Comparison of ENCODE assay signal across 8 mouse cellular contexts in genomic region chr2:164517485-164518221, GRCm38 (mm10). TPM values are rescaled to one million over a fixed set of nuclear protein-coding genes. Genes with fewer than 3 reads are reported as not detected.
DNase-seq lines count a peak whose midpoint lies in the region; ATAC-seq and TF ChIP-seq lines count a peak whose summit lies in the region.
"Had no signal": no experiment of that assay in that cellular context is flagged by ENCODE, and none has a peak within 500 bp of the region (broad histone marks: within the 10 kb centered on the region; RNA-seq: fewer than 3 reads in every experiment).

No protein-coding gene starts in this region.

- peak; percentile 99 for TF ChIP-seq CTCF in E14TG2a.4 (conservative IDR thresholded peaks at IDR 0.05; ENCODE audit: low read length)
- peak; percentile 89 for TF ChIP-seq CTCF in kidney, postnatal 0 days (IDR thresholded peaks at IDR 0.05; ENCODE audit: low read depth)

- peak; percentile 72 for DNase-seq in A20 (ENCODE audit: low read depth, low spot score)
- DNase-seq in cerebellum, adult 18-20 months = peak; percentile 47 to 60
- peak; percentile 27 to 35 for DNase-seq in gastrocnemius, adult 8-10 months (ENCODE audit: low spot score in 2 of 2)
- DNase-seq in kidney, postnatal 0 days (ENCODE audit: low spot score) = peak; percentile 66
- DNase-seq in spleen, postnatal 36 days (ENCODE audit: low spot score in 2 of 2) = peak; percentile 57 to 59

- no peak overlapping the region for H3K9ac ChIP-seq in kidney, postnatal 0 days (ENCODE audit: low read depth, low read length)
- no peak overlapping the region for H3K9ac ChIP-seq in lung, embryonic 16.5 days (ENCODE audit: low read length)

- H3K27me3 ChIP-seq in E14TG2a.4 (ENCODE audit: insufficient read depth, low read length) = no peaks in the 10 kb centered on the region
- no peaks in the 10 kb centered on the region for H3K27me3 ChIP-seq in kidney, postnatal 0 days (ENCODE audit: insufficient read depth, low read length)
- no peaks in the 10 kb centered on the region for H3K27me3 ChIP-seq in lung, embryonic 16.5 days (ENCODE audit: control insufficient read depth, insufficient read depth, low read depth, low read length)

- no peak; the same call in 1 of the 2 replicates for ATAC-seq in kidney, postnatal 0 days (replicated peaks; ENCODE audit: low FRiP score, low read depth)
- ATAC-seq in lung, embryonic 16.5 days (ENCODE audit: low read depth) = peak; percentile 32; the same call in 1 of the 2 replicates

- no peak overlapping the region for H3K4me2 ChIP-seq in kidney, postnatal 0 days (ENCODE audit: low read length)
- H3K4me2 ChIP-seq in lung, embryonic 16.5 days (ENCODE audit: low read depth, low read length) = no peak overlapping the region

- no peaks in the 10 kb centered on the region for H3K9me3 ChIP-seq in E14TG2a.4 (ENCODE audit: low read length)
- no peaks in the 10 kb centered on the region for H3K9me3 ChIP-seq in kidney, postnatal 0 days (replicated peaks; ENCODE audit: low read length)
- 0 out of 2 replicates have a peak, but pooled peaks cover 3% of the 10 kb centered on the region for H3K9me3 ChIP-seq in lung, embryonic 16.5 days (ENCODE audit: control insufficient read depth, low read length)

- peaks cover 44% of the 10 kb centered on the region for H3K4me1 ChIP-seq in E14TG2a.4 (replicated peaks; ENCODE audit: low read depth, low read length)
- no peaks in the 10 kb centered on the region; the same call in 1 of the 2 replicates for H3K4me1 ChIP-seq in kidney, postnatal 0 days (replicated peaks; ENCODE audit: insufficient read depth, low read length)
- peaks cover 2% of the 10 kb centered on the region; the same call in 1 of the 2 replicates for H3K4me1 ChIP-seq in lung, embryonic 16.5 days (replicated peaks; ENCODE audit: control insufficient read depth, insufficient read depth, low read length)

- H3K27ac ChIP-seq in kidney, postnatal 0 days = peak overlapping the region; percentile 47
- H3K27ac ChIP-seq in lung, embryonic 16.5 days (ENCODE audit: low read length) = no peak overlapping the region

- H3K36me3 ChIP-seq in E14TG2a.4 (ENCODE audit: insufficient read depth, low read length) = no peaks in the 10 kb centered on the region
- no peaks in the 10 kb centered on the region for H3K36me3 ChIP-seq in kidney, postnatal 0 days (ENCODE audit: insufficient read depth, low read length)
- H3K36me3 ChIP-seq in lung, embryonic 16.5 days (ENCODE audit: control insufficient read depth, insufficient read depth, low read length) = no peaks in the 10 kb centered on the region

- 0 out of 2 replicates have a peak overlapping the region, but pooled peaks have one; percentile 7 for H3K4me3 ChIP-seq in E14TG2a.4 (replicated peaks; ENCODE audit: low read length)
- no peak overlapping the region for H3K4me3 ChIP-seq in kidney, postnatal 0 days (replicated peaks; ENCODE audit: low read depth, low read length)
- H3K4me3 ChIP-seq in lung, embryonic 16.5 days (ENCODE audit: low read length) = no peak overlapping the region

- WGBS in kidney, postnatal 0 days = 38% methylated on average over 9 of the region's 10 CpGs
- WGBS in lung, embryonic 16.5 days = 30% methylated on average over 10 of the region's 10 CpGs

RNA-seq across cellular contexts. Expression of gene Pigt, which starts 20.3 kb away (rescaled TPM):
- 10 to 100 TPM; 27.2 to 33.2 (median 30.0) TPM for total RNA-seq in gastrocnemius, adult 8-10 months (2022)
- polyA plus RNA-seq in kidney, postnatal 0 days (2015; fragmentation: Nextera tagmentation; extraction: Ambion mirVana) = 76.9 and 86.3 TPM in 2 replicates
- 62.0 and 63.2 TPM in 2 replicates for polyA plus RNA-seq in lung, embryonic 16.5 days (2015; fragmentation: Nextera tagmentation; extraction: Ambion mirVana)

RNA-seq across cellular contexts. Expression of gene Dbndd2, which starts 31.7 kb away (rescaled TPM):
- total RNA-seq in gastrocnemius, adult 8-10 months (2022) = 10 to 100 TPM; 14.8 to 32.8 (median 22.6) TPM
- polyA plus RNA-seq in kidney, postnatal 0 days (2015; fragmentation: Nextera tagmentation; extraction: Ambion mirVana) = 22.5 and 23.3 TPM in 2 replicates
- 13.0 and 23.4 TPM in 2 replicates for polyA plus RNA-seq in lung, embryonic 16.5 days (2015; fragmentation: Nextera tagmentation; extraction: Ambion mirVana)

RNA-seq across cellular contexts. Expression of gene Trp53tg5, which starts 44.1 kb away (rescaled TPM):
- not detected for total RNA-seq in gastrocnemius, adult 8-10 months (2022)
- not detected in 2 replicates for polyA plus RNA-seq in kidney, postnatal 0 days (2015; fragmentation: Nextera tagmentation; extraction: Ambion mirVana)
- not detected in 2 replicates for polyA plus RNA-seq in lung, embryonic 16.5 days (2015; fragmentation: Nextera tagmentation; extraction: Ambion mirVana)
- polyA plus RNA-seq: large intestine, adult 2 months had no signal

RNA-seq across cellular contexts. Expression of gene Wfdc2, which starts 44.6 kb away (rescaled TPM):
- not detected for total RNA-seq in gastrocnemius, adult 8-10 months (2022)
- 715 and 716 TPM in 2 replicates for polyA plus RNA-seq in kidney, postnatal 0 days (2015; fragmentation: Nextera tagmentation; extraction: Ambion mirVana)
- 486 and 558 TPM in 2 replicates for polyA plus RNA-seq in lung, embryonic 16.5 days (2015; fragmentation: Nextera tagmentation; extraction: Ambion mirVana)

RNA-seq across cellular contexts. Expression of gene Spint3, which starts 55.6 kb away (rescaled TPM):
- total RNA-seq in gastrocnemius, adult 8-10 months (2022) = not detected
- polyA plus RNA-seq in kidney, postnatal 0 days (2015; fragmentation: Nextera tagmentation; extraction: Ambion mirVana) = not detected in 2 replicates
- polyA plus RNA-seq in lung, embryonic 16.5 days (2015; fragmentation: Nextera tagmentation; extraction: Ambion mirVana) = not detected in 2 replicates
- polyA plus RNA-seq: large intestine, adult 2 months had no signal
